Mouse (Mus musculus): ENCODE data around the gene A630076J17Rik. TPM values are rescaled to one million over a fixed set of nuclear protein-coding genes. Genes with fewer than 3 reads are reported as not detected.

The A630076J17Rik gene
- polyA plus RNA-seq, 1 experiment from 2014 or later: 0.26 TPM

DNA sequence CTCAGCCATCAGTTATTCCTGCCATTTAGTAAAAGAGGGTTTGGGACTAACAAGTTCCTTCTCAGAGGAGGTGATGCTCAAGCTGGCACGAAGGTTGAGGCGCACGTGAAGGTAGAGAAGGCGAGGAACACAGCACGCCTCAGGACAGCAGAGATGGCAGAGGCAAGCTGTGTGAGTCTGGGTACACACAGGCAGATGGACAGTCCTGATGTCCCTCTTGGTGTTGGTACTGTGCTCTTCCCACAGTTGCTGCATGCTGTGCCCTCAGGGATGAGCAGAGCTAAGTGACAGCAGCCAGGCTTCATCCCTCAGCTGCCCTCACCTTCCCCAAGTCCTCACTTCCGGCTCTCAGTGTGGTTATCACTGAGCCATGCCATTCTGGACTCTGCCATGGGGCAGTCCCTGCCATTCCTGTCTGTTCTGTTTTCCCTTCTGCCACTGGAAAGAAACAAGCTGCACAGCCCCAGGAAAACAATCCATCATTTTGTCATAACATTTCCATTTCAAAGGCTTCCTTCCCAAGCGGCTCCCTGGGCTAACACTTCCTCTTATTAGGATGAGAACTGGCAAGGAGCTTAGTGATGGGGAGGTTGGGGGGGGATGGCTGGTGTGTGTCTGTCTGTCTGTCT lies 22.7 kb upstream of the A630076J17Rik start:
- 55% methylated on average over 7 of the region's 7 CpGs for WGBS (ENCODE audit: insufficient replicate concordance)
- ATAC-seq (no peak), DNase-seq (no peak)
- Histone ChIP-seq H3K9me3 (ENCODE audit: low read length) (no peaks in the 10 kb centered on the region), H3K4me2 (ENCODE audit: low read depth, low read length) (no peak overlapping the region), H3K36me3 (replicated peaks; ENCODE audit: insufficient read depth, low read length) (no peaks in the 10 kb centered on the region), H3K27me3 (ENCODE audit: insufficient read depth, low read length) (no peaks in the 10 kb centered on the region), H3K9ac (replicated peaks) (no peak overlapping the region), H3K4me1 (ENCODE audit: insufficient read depth) (peaks cover 4% of the 10 kb centered on the region; the same call in 1 of the 2 replicates), H3K4me3 (ENCODE audit: low read depth, low read length) (no peak overlapping the region), H3K27ac (ENCODE audit: low read depth) (no peak overlapping the region)
- TF ChIP-seq EP300 (IDR thresholded peaks at IDR 0.05; ENCODE audit: low read depth): no peak
- no peak for TF ChIP-seq CTCF (IDR thresholded peaks at IDR 0.05; ENCODE audit: low read depth)

- H3K27ac ChIP-seq (ENCODE audit: low read depth): no peak overlapping the region
- no peak overlapping the region for H3K4me2 ChIP-seq (ENCODE audit: low read depth, low read length)
- no peak for TF ChIP-seq CTCF (IDR thresholded peaks at IDR 0.05; ENCODE audit: low read depth)
- no peak for TF ChIP-seq EP300 (IDR thresholded peaks at IDR 0.05; ENCODE audit: low read depth)
- 74% methylated on average over 5 of the region's 5 CpGs for WGBS (ENCODE audit: insufficient replicate concordance)
- ATAC-seq (no peak), DNase-seq (no peak)
- no peaks in the 10 kb centered on the region for H3K27me3 ChIP-seq (ENCODE audit: insufficient read depth, low read length)
- no peaks in the 10 kb centered on the region for H3K9me3 ChIP-seq (ENCODE audit: low read length)
- no peak overlapping the region for H3K4me3 ChIP-seq (ENCODE audit: low read depth, low read length)
- no peaks in the 10 kb centered on the region for H3K36me3 ChIP-seq (replicated peaks; ENCODE audit: insufficient read depth, low read length)
- peaks cover 3% of the 10 kb centered on the region; the same call in 1 of the 2 replicates for H3K4me1 ChIP-seq (ENCODE audit: insufficient read depth)
- H3K9ac ChIP-seq (replicated peaks): no peak overlapping the region
Measured at GRCm38 (mm10) chr3:107214606-107215005, 15.8 kb upstream of the A630076J17Rik start.

- Histone ChIP-seq H3K4me3 (ENCODE audit: low read depth, low read length) (no peak overlapping the region), H3K36me3 (replicated peaks; ENCODE audit: insufficient read depth, low read length) (no peaks in the 10 kb centered on the region), H3K9me3 (ENCODE audit: low read length) (no peaks in the 10 kb centered on the region), H3K4me2 (ENCODE audit: low read depth, low read length) (no peak overlapping the region), H3K4me1 (ENCODE audit: insufficient read depth) (peaks cover 3% of the 10 kb centered on the region; the same call in 1 of the 2 replicates), H3K27ac (ENCODE audit: low read depth) (no peak overlapping the region), H3K27me3 (ENCODE audit: insufficient read depth, low read length) (no peaks in the 10 kb centered on the region), H3K9ac (replicated peaks) (no peak overlapping the region)
- DNase-seq (no peak), ATAC-seq (no peak)
- TF ChIP-seq EP300 (IDR thresholded peaks at IDR 0.05; ENCODE audit: low read depth) (no peak), CTCF (IDR thresholded peaks at IDR 0.05; ENCODE audit: low read depth) (no peak)
- WGBS (ENCODE audit: insufficient replicate concordance): 65% methylated on average over 8 of the region's 8 CpGs
Measured at GRCm38 (mm10) chr3:107216400-107217100, 13.9 kb upstream of the A630076J17Rik start.

DNA sequence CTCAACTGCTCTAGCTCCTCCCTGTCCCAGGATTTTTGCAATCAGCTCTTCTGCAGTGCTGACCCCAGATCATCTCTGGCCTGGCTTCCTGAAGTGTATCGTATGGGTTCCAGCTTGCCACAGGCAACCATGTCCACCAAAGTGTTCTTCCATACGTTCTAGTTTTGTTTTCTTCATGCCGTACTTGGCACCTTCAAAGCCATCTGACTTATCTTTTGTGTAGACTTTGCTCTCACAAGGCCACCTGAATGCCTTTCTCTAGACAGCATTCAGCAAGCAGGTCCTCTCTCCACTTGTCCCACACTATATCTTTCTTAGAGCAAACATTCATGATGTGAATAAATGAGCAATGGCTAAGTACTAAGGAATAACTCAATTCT lies 13.3 kb upstream of the A630076J17Rik start:
- Histone ChIP-seq H3K4me1 (ENCODE audit: insufficient read depth) (peaks cover 3% of the 10 kb centered on the region; the same call in 1 of the 2 replicates), H3K36me3 (replicated peaks; ENCODE audit: insufficient read depth, low read length) (no peaks in the 10 kb centered on the region), H3K27ac (ENCODE audit: low read depth) (no peak overlapping the region), H3K9me3 (ENCODE audit: low read length) (no peaks in the 10 kb centered on the region), H3K4me2 (ENCODE audit: low read depth, low read length) (no peak overlapping the region), H3K27me3 (ENCODE audit: insufficient read depth, low read length) (no peaks in the 10 kb centered on the region), H3K9ac (replicated peaks) (no peak overlapping the region), H3K4me3 (ENCODE audit: low read depth, low read length) (no peak overlapping the region)
- ATAC-seq (no peak), DNase-seq (no peak)
- 61% methylated on average over 3 of the region's 3 CpGs for WGBS (ENCODE audit: insufficient replicate concordance)
- TF ChIP-seq EP300 (IDR thresholded peaks at IDR 0.05; ENCODE audit: low read depth) (no peak), CTCF (IDR thresholded peaks at IDR 0.05; ENCODE audit: low read depth) (no peak)

GRCm38 (mm10) chr3:107218572-107218971 lies 11.8 kb upstream of the A630076J17Rik start:
- Histone ChIP-seq H3K9me3 (ENCODE audit: low read length) (no peaks in the 10 kb centered on the region), H3K27me3 (ENCODE audit: insufficient read depth, low read length) (no peaks in the 10 kb centered on the region), H3K4me1 (ENCODE audit: insufficient read depth) (peaks cover 3% of the 10 kb centered on the region; the same call in 1 of the 2 replicates), H3K27ac (ENCODE audit: low read depth) (no peak overlapping the region), H3K36me3 (replicated peaks; ENCODE audit: insufficient read depth, low read length) (no peaks in the 10 kb centered on the region), H3K9ac (replicated peaks) (no peak overlapping the region), H3K4me2 (ENCODE audit: low read depth, low read length) (no peak overlapping the region), H3K4me3 (ENCODE audit: low read depth, low read length) (no peak overlapping the region)
- no peak for DNase-seq
- no peak for TF ChIP-seq CTCF (IDR thresholded peaks at IDR 0.05; ENCODE audit: low read depth)
- TF ChIP-seq EP300 (IDR thresholded peaks at IDR 0.05; ENCODE audit: low read depth): no peak
- 65% methylated on average over 7 of the region's 7 CpGs for WGBS (ENCODE audit: insufficient replicate concordance)
- no peak for ATAC-seq

- no peaks in the 10 kb centered on the region for H3K36me3 ChIP-seq (replicated peaks; ENCODE audit: insufficient read depth, low read length)
- DNase-seq (no peak), ATAC-seq (no peak)
- peaks cover 3% of the 10 kb centered on the region; the same call in 1 of the 2 replicates for H3K9me3 ChIP-seq (ENCODE audit: low read length)
- H3K27ac ChIP-seq (ENCODE audit: low read depth): no peak within 1 kb of the TSS
- no peak for TF ChIP-seq CTCF (IDR thresholded peaks at IDR 0.05; ENCODE audit: low read depth)
- no peak for TF ChIP-seq EP300 (IDR thresholded peaks at IDR 0.05; ENCODE audit: low read depth)
- peaks cover under 1% of the 10 kb centered on the region; the same call in 1 of the 2 replicates for H3K4me1 ChIP-seq (ENCODE audit: insufficient read depth)
- WGBS (ENCODE audit: insufficient replicate concordance): 61% methylated on average over 10 of the region's 10 CpGs
- H3K4me3 ChIP-seq (ENCODE audit: low read depth, low read length): no peak within 1 kb of the TSS
- H3K27me3 ChIP-seq (ENCODE audit: insufficient read depth, low read length): no peaks in the 10 kb centered on the region
- H3K4me2 ChIP-seq (ENCODE audit: low read depth, low read length): no peak within 1 kb of the TSS
- H3K9ac ChIP-seq (replicated peaks): no peak within 1 kb of the TSS
Measured at GRCm38 (mm10) chr3:107221608-107222007, 8.8 kb upstream of the A630076J17Rik start, which contains the start of gene Cym. Gene Cym, minus strand, starts transcription at chr3:107221732.

Data from liver, postnatal 0 days (tissue).